Mouse (Mus musculus) adrenal gland, adult 10 weeks (tissue): ENCODE data around the gene Scoc. TPM values are rescaled to one million over a fixed set of nuclear protein-coding genes. Genes with fewer than 3 reads are reported as not detected.

Source experiments
- polyA plus RNA-seq: library from polyadenylated mRNA; stranded (reverse); fragments of 350-450 nt; fragmentation: Illumina TruSeq; extraction: RNeasy Lipid Tissue Mini Kit (QIAGEN cat#74804); gene quantifications from one replicate; pipeline ENCODE4 v1.2.3, GENCODE M21; 2014; ENCODE audit warnings: low read depth, low replicate concordance

Gene Scoc
- polyA plus RNA-seq, result 441 TPM

GRCm38 (mm10) chr8:83458222-83458621 is at the start of gene Scoc:
Scoc (minus strand) TSS chr8:83458391.

DNA sequence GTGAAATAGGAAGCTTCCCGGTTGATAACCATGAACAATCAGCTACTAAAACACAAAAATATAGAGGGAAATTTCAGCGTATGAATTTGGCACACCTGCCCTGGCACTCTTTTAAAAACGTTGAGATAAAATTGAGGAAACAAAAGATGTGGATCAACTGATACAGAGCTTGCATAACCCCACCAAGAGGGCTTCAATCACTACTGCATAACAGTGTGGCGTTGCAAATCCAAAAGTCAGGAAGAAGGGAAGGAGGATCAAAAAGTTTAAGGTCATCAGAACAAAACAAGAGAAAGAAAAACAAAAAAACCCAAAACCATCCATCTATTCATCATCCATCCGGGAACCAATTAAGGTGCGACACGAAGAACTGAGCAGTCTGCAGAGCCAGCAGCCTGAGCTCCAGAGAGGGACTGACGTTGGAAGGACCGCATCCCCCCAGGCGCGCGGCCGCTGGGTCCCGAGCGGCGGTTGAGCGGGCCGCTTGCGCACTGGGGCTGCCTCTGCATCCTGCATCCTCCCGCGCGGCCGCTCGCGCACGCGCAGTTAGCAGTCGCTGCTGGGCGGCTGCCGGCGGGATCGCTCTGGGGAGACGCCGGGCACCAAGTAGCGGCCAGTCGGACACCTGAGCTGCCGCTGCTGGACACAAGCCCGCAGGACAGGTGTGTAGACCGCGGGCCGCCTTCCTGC is 68.7 kb downstream of the Scoc start, which contains the start of gene Clgn:
Gene Clgn, plus strand, starts transcription at position 552 of the 690 bp plus-strand sequence.

Other genes starting within 250 kb of the Scoc start
- gene Ucp1, start 168.0 kb downstream of the Scoc start, polyA plus RNA-seq, result 400 TPM
- 52.7 TPM for gene Elmod2, start 125.9 kb downstream of the Scoc start, polyA plus RNA-seq
- not detected for gene Mgat4d, start 109.9 kb downstream of the Scoc start, polyA plus RNA-seq
- 0.17 TPM for gene Clgn, start 68.5 kb downstream of the Scoc start, polyA plus RNA-seq
- not detected for gene Olfr370, start 77.4 kb upstream of the Scoc start, polyA plus RNA-seq
- 0.35 TPM for gene Ndufb7, start 108.3 kb upstream of the Scoc start, polyA plus RNA-seq
- 58.4 TPM for gene Tecr, start 149.6 kb upstream of the Scoc start, polyA plus RNA-seq
- gene Dnajb1, start 149.8 kb upstream of the Scoc start, polyA plus RNA-seq, result 28.2 TPM
- not detected for gene Gipc1, start 194.3 kb upstream of the Scoc start, polyA plus RNA-seq
- gene Ptger1, start 208.3 kb upstream of the Scoc start, polyA plus RNA-seq, result 0.17 TPM
- gene Pkn1, start 240.8 kb upstream of the Scoc start, polyA plus RNA-seq, result 15.2 TPM